Mouse (Mus musculus) urinary bladder, postnatal 10 days (tissue): ENCODE data around the gene Cyfip1.
"Not testable (repeated sequence)": the region's sequence is repeated elsewhere in the genome, so short reads cannot be mapped to it uniquely, and the experiment has no call there.

Source experiments
- DNase-seq: peaks from one replicate; pipeline ENCODE4 v3.0.0; 2022; ENCODE audit warnings: low spot score

Cyfip1 gene

GRCm38 (mm10) chr7:55865044-55865443 is 23.5 kb downstream of the Cyfip1 start:
- DNase-seq = no peak

- DNase-seq = no peak
Measured at GRCm38 (mm10) chr7:55865750-55866416, 24.3 kb downstream of the Cyfip1 start.

- DNase-seq = no peak
Measured at GRCm38 (mm10) chr7:55868247-55868646, 26.7 kb downstream of the Cyfip1 start.

GRCm38 (mm10) chr7:55869220-55869619 is 27.7 kb downstream of the Cyfip1 start:
- no peak for DNase-seq

GRCm38 (mm10) chr7:55870340-55871020 is 28.9 kb downstream of the Cyfip1 start:
- DNase-seq = no peak

- DNase-seq = no peak
Measured at GRCm38 (mm10) chr7:55871476-55871875, 29.9 kb downstream of the Cyfip1 start.

- DNase-seq = no peak
Measured at GRCm38 (mm10) chr7:55874703-55875102, 33.2 kb downstream of the Cyfip1 start.

GRCm38 (mm10) chr7:55877721-55878120 is 36.2 kb downstream of the Cyfip1 start:
- no peak for DNase-seq

GRCm38 (mm10) chr7:55880882-55881281 is 39.3 kb downstream of the Cyfip1 start:
- DNase-seq = no peak

- no peak for DNase-seq
Measured at GRCm38 (mm10) chr7:55888603-55889002, 47.1 kb downstream of the Cyfip1 start.

GRCm38 (mm10) chr7:55889996-55890395 is 48.5 kb downstream of the Cyfip1 start:
- no peak for DNase-seq

GRCm38 (mm10) chr7:55890731-55891130 is 49.2 kb downstream of the Cyfip1 start:
- no peak for DNase-seq

GRCm38 (mm10) chr7:55891797-55892196 is 50.3 kb downstream of the Cyfip1 start:
- no peak for DNase-seq

- no peak for DNase-seq
Measured at GRCm38 (mm10) chr7:55903766-55904165, 62.2 kb downstream of the Cyfip1 start.

GRCm38 (mm10) chr7:55905449-55905848 is 63.9 kb downstream of the Cyfip1 start:
- DNase-seq = no peak

GRCm38 (mm10) chr7:55909519-55909918 is 68.0 kb downstream of the Cyfip1 start:
- no peak for DNase-seq

- no peak for DNase-seq
Measured at GRCm38 (mm10) chr7:55910356-55910755, 68.8 kb downstream of the Cyfip1 start.

GRCm38 (mm10) chr7:55911371-55911770 is 69.8 kb downstream of the Cyfip1 start:
- DNase-seq = no peak

GRCm38 (mm10) chr7:55912118-55912517 is 70.6 kb downstream of the Cyfip1 start:
- no peak for DNase-seq

- DNase-seq = not testable (repeated sequence)
Measured at GRCm38 (mm10) chr7:55918365-55918764, 76.8 kb downstream of the Cyfip1 start.

GRCm38 (mm10) chr7:55927262-55927661 is 85.7 kb downstream of the Cyfip1 start:
- no peak for DNase-seq

GRCm38 (mm10) chr7:55928649-55929048 is 87.1 kb downstream of the Cyfip1 start:
- DNase-seq = no peak

- DNase-seq = no peak
Measured at GRCm38 (mm10) chr7:55935025-55935424, 93.5 kb downstream of the Cyfip1 start.

GRCm38 (mm10) chr7:55938341-55938740 is 96.8 kb downstream of the Cyfip1 start:
- DNase-seq = no peak
